Mouse (Mus musculus) spleen, postnatal 10 days (tissue): Measurements from ENCODE around the gene Polr3b.

Experiments
- DNase-seq, 2 experiments: peaks; one replicate each; pipeline ENCODE4 v3.0.0; 2021 to 2022; ENCODE audit warnings: low spot score in 2 of 2

The Polr3b gene

GRCm38 (mm10) chr10:84760118-84761111 is 138.3 kb downstream of the Polr3b start:
- no peak for DNase-seq

- no peak for DNase-seq
These were observed 146.7 kb downstream of the Polr3b start for GRCm38 (mm10) chr10:84768766-84769165.

GRCm38 (mm10) chr10:84772380-84773130 is 150.5 kb downstream of the Polr3b start:
- no peak for DNase-seq

- no peak for DNase-seq
These were observed 151.8 kb downstream of the Polr3b start for GRCm38 (mm10) chr10:84773889-84774288.

GRCm38 (mm10) chr10:84774573-84774972 is 152.5 kb downstream of the Polr3b start:
- peak; percentile 19 to 73 for DNase-seq
